Comparison of ENCODE assay signal across 8 mouse cellular contexts in the genomic region with DNA sequence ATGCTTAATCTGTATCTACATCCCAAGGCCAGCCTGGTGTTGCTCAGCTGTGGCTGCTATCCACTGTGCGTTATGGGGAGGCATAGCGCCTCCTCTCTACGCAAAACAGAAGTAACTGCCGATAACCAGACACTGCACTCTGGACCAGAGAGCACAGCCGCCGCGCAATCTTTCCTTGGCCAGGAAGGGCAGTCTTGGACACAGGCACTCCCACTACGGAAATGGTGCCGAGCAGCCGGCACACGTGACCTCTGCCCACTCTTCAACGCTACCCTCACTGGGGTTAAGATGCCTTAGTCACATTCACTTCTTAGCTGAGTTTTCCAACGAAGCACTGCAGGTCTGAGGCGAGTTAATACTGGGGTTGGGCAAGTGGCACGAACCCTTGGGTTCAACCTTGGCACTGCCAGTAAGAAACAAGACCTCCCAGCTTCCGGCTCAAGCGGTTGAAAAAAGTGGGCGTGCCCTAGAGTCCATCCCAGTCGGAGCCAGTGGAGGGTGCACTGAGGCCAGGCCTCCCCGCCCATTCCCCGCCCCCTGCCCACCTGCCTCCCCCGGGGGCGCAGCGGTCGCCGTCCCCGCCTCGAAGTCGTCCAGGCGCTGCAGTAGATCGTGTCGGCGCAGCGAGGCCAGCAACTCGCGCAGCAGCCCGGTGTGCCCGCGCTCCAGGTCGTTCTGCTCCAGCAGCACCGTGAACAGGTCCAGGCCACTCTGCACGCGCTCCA. TPM values are rescaled to one million over a fixed set of nuclear protein-coding genes. Genes with fewer than 3 reads are reported as not detected.
DNase-seq lines count a peak whose midpoint lies in the region; ATAC-seq and TF ChIP-seq lines count a peak whose summit lies in the region.

No protein-coding gene starts in this region.

- peak overlapping the region; percentile 96 for H3K4me3 ChIP-seq in G1E (ENCODE audit: low read depth, low read length)
- H3K4me3 ChIP-seq in forebrain, embryonic 16.5 days (replicated peaks; ENCODE audit: low read length) = peak overlapping the region; percentile 62
- peak overlapping the region; percentile 88 for H3K4me3 ChIP-seq in layer of hippocampus, adult 2 months
- H3K4me3 ChIP-seq in lung, embryonic 14.5 days (ENCODE audit: low read depth, low read length) = peak overlapping the region; percentile 81
- peak overlapping the region; percentile 78 for H3K4me3 ChIP-seq in thymus, adult 2 months (ENCODE audit: control insufficient read depth, insufficient read depth, low read length)

- under 1% methylated on average over 43 of the region's 43 CpGs for WGBS in forebrain, embryonic 16.5 days
- under 1% methylated on average over 43 of the region's 43 CpGs for WGBS in lung, embryonic 14.5 days
- WGBS in thymus, adult 2 months = under 1% methylated on average over 43 of the region's 43 CpGs

- H3K4me2 ChIP-seq in forebrain, embryonic 16.5 days (ENCODE audit: low read length) = peak overlapping the region; percentile 91
- H3K4me2 ChIP-seq in lung, embryonic 14.5 days = peak overlapping the region; percentile 80

- TF ChIP-seq CTCF in G1E (IDR thresholded peaks at IDR 0.05; ENCODE audit: low read depth, low read length) = no peak
- TF ChIP-seq CTCF in layer of hippocampus, adult 2 months (conservative IDR thresholded peaks at IDR 0.05) = peak; percentile 76
- TF ChIP-seq CTCF in lung, embryonic 14.5 days (IDR thresholded peaks at IDR 0.05; ENCODE audit: low read depth) = peak; percentile 73
- TF ChIP-seq CTCF in thymus, adult 2 months (IDR thresholded peaks at IDR 0.05; ENCODE audit: borderline replicate concordance, control insufficient read depth, extremely low read depth, insufficient read depth, low read length, poor library complexity) = 0 out of 2 replicates have a peak, but pooled peaks have one; percentile 33

- H3K9ac ChIP-seq in forebrain, embryonic 16.5 days (replicated peaks; ENCODE audit: low read depth, low read length) = peak overlapping the region; percentile 70
- peak overlapping the region; percentile 70 for H3K9ac ChIP-seq in lung, embryonic 14.5 days

- H3K27ac ChIP-seq in forebrain, embryonic 16.5 days (ENCODE audit: low read length) = peak overlapping the region; percentile 78
- H3K27ac ChIP-seq in layer of hippocampus, adult 2 months = peak overlapping the region; percentile 90
- peak overlapping the region; percentile 92 for H3K27ac ChIP-seq in lung, embryonic 14.5 days (ENCODE audit: low read depth)
- peak overlapping the region; percentile 65 for H3K27ac ChIP-seq in thymus, adult 2 months (ENCODE audit: control insufficient read depth, insufficient read depth, low read length)

- no peaks in the 10 kb centered on the region for H3K9me3 ChIP-seq in G1E (replicated peaks)
- H3K9me3 ChIP-seq in forebrain, embryonic 16.5 days (ENCODE audit: control insufficient read depth, low read length) = no peaks in the 10 kb centered on the region
- H3K9me3 ChIP-seq in lung, embryonic 14.5 days (ENCODE audit: low read depth, low read length) = no peaks in the 10 kb centered on the region

- peaks cover 47% of the 10 kb centered on the region for H3K36me3 ChIP-seq in G1E (replicated peaks)
- no peaks in the 10 kb centered on the region for H3K36me3 ChIP-seq in forebrain, embryonic 16.5 days (ENCODE audit: control insufficient read depth, insufficient read depth)
- H3K36me3 ChIP-seq in lung, embryonic 14.5 days (ENCODE audit: insufficient read depth) = peaks cover 21% of the 10 kb centered on the region
- H3K36me3 ChIP-seq in thymus, adult 2 months (ENCODE audit: control insufficient read depth, insufficient read depth, low read length) = no peaks in the 10 kb centered on the region

- ATAC-seq in G1E (ENCODE audit: extremely low read depth, insufficient number of reproducible peaks, low FRiP score, poor library complexity, severe bottlenecking) = peak; percentile 74
- peak; percentile 72 for ATAC-seq in forebrain, embryonic 16.5 days
- peak; percentile 91 for ATAC-seq in lung, embryonic 14.5 days (ENCODE audit: insufficient read depth)
- peak; percentile 49 for ATAC-seq in neutrophil, adult 5-6 weeks (ENCODE audit: extremely low read depth, insufficient number of reproducible peaks, low FRiP score, poor library complexity, severe bottlenecking)

- DNase-seq in G1E (ENCODE audit: low spot score) = peak; percentile 75
- peak; percentile 59 to 66 for DNase-seq in cerebellum, adult 18-20 months
- DNase-seq in heart, postnatal 4 days = peak; percentile 87
- DNase-seq in layer of hippocampus, adult 2 months (ENCODE audit: low spot score in 2 of 2) = peak; percentile 35 to 40
- DNase-seq in lung, embryonic 14.5 days = peak; percentile 93
- DNase-seq in thymus, adult 2 months = peak; percentile 82

- peaks cover 43% of the 10 kb centered on the region for H3K4me1 ChIP-seq in G1E (ENCODE audit: insufficient read depth, low read depth, low read length)
- peaks cover 16% of the 10 kb centered on the region for H3K4me1 ChIP-seq in forebrain, embryonic 16.5 days (replicated peaks; ENCODE audit: control insufficient read depth, insufficient read depth, low read length)
- no peaks in the 10 kb centered on the region for H3K4me1 ChIP-seq in lung, embryonic 14.5 days (ENCODE audit: insufficient read depth)
- H3K4me1 ChIP-seq in thymus, adult 2 months (replicated peaks; ENCODE audit: control insufficient read depth, insufficient read depth, low read length) = peaks cover 18% of the 10 kb centered on the region

- TF ChIP-seq POLR2A in thymus, adult 2 months (IDR thresholded peaks at IDR 0.05; ENCODE audit: control insufficient read depth, extremely low read depth, insufficient read depth, low read length, poor library complexity) = no peak

- no peaks in the 10 kb centered on the region for H3K27me3 ChIP-seq in G1E (ENCODE audit: insufficient read depth, low read length)
- H3K27me3 ChIP-seq in forebrain, embryonic 16.5 days (replicated peaks; ENCODE audit: control insufficient read depth, insufficient read depth, low read length) = no peaks in the 10 kb centered on the region
- H3K27me3 ChIP-seq in lung, embryonic 14.5 days (ENCODE audit: insufficient read depth, low read length) = no peaks in the 10 kb centered on the region
- no peaks in the 10 kb centered on the region for H3K27me3 ChIP-seq in thymus, adult 2 months (ENCODE audit: control insufficient read depth, insufficient read depth, low read length)

RNA-seq across cellular contexts. Expression of gene Fadd, which starts 0.5 kb away (rescaled TPM):
- total RNA-seq in G1E (2014; fragmentation: Nextera tagmentation) (9.7 and 10.3 TPM in 2 replicates), G1E (2017) (7.3 and 8.0 TPM in 2 replicates)
- 4.5 and 4.7 TPM in 2 replicates for polyA plus RNA-seq in G1E (2012)
- 5.2 and 5.8 TPM in 2 replicates for polyA plus RNA-seq in forebrain, embryonic 16.5 days (2015; fragmentation: Nextera tagmentation; extraction: Ambion mirVana)
- 10 to 100 TPM; 16.6 to 16.7 TPM for total RNA-seq in heart, postnatal 4 days (2021)
- 1 to 10 TPM; 1.9 to 2.3 TPM for total RNA-seq in layer of hippocampus, adult 2 months (2021)
- 12.8 and 13.4 TPM in 2 replicates for polyA plus RNA-seq in lung, embryonic 14.5 days (2014; fragmentation: Nextera tagmentation; extraction: Ambion mirVana)
- 2.9 and 3.8 TPM in 2 replicates for total RNA-seq in neutrophil, adult 5-6 weeks (2017)
- polyA plus RNA-seq in thymus, adult 2 months (2012; rRNA removed) = 15.2 and 15.3 TPM in 2 replicates

RNA-seq across cellular contexts. Expression of gene Ppfia1, which starts 28.2 kb away (rescaled TPM):
- total RNA-seq in G1E (2014; fragmentation: Nextera tagmentation) = 93.4 and 103 TPM in 2 replicates
- total RNA-seq in G1E (2017) = 37.6 and 62.3 TPM in 2 replicates
- 68.1 and 91.8 TPM in 2 replicates for polyA plus RNA-seq in G1E (2012)
- polyA plus RNA-seq in forebrain, embryonic 16.5 days (2015; fragmentation: Nextera tagmentation; extraction: Ambion mirVana) = 30.4 and 34.6 TPM in 2 replicates
- 10 to 100 TPM; 94.6 to 99.9 TPM for total RNA-seq in heart, postnatal 4 days (2021)
- total RNA-seq in layer of hippocampus, adult 2 months (2021) = 10 to 100 TPM; 38.2 to 43.0 TPM
- polyA plus RNA-seq in lung, embryonic 14.5 days (2014; fragmentation: Nextera tagmentation; extraction: Ambion mirVana) = 42.7 and 47.6 TPM in 2 replicates
- total RNA-seq in neutrophil, adult 5-6 weeks (2017) = 66.3 and 69.1 TPM in 2 replicates
- polyA plus RNA-seq in thymus, adult 2 months (2012; rRNA removed) = 57.0 and 59.8 TPM in 2 replicates

Comparison
In these comparisons a context has a peak if more than half of its experiments do, and no peak if none do; other contexts are left out.
1. Peak in every context shown above with its lines: DNase-seq, ATAC-seq, H3K4me3 ChIP-seq and H3K27ac ChIP-seq.
2. DNase-seq: peak in every context shown above with its lines; median percentile 93 in lung, embryonic 14.5 days; 87 in heart, postnatal 4 days; 82 in thymus, adult 2 months; 75 in G1E; 62 in cerebellum, adult 18-20 months; 38 in layer of hippocampus, adult 2 months.